Mouse (Mus musculus): ENCODE data around the gene Gm38119. TPM values are rescaled to one million over a fixed set of nuclear protein-coding genes. Genes with fewer than 3 reads are reported as not detected.
"Not testable (repeated sequence)": the region's sequence is repeated elsewhere in the genome, so short reads cannot be mapped to it uniquely, and the experiment has no call there.

Gene Gm38119
- polyA plus RNA-seq, 1 experiment from 2014 or later: not detected

- ATAC-seq (replicated peaks; ENCODE audit: insufficient number of reproducible peaks, insufficient read depth, low FRiP score, low read depth): not testable (repeated sequence)
- 63% methylated on average over 16 of the region's 16 CpGs for WGBS
Observed at GRCm38 (mm10) chr3:92689154-92689553, 49.7 kb downstream of the Gm38119 start.

More at GRCm38 (mm10) chr3:92689154-92689553, 49.7 kb downstream of the Gm38119 start:
- not testable (repeated sequence) for H3K27me3 ChIP-seq; H3K4me3 ChIP-seq; H3K9ac ChIP-seq; H3K27ac ChIP-seq; H3K4me1 ChIP-seq (replicated peaks); H3K4me2 ChIP-seq; H3K9me3 ChIP-seq (replicated peaks); H3K36me3 ChIP-seq

Other genes starting within 250 kb of the Gm38119 start
- gene Sprr4, start 238.6 kb downstream of the Gm38119 start, polyA plus RNA-seq (2015; fragmentation: Nextera tagmentation; extraction: Ambion mirVana): not detected in 2 replicates
- gene 2310046K23Rik, start 204.6 kb downstream of the Gm38119 start, polyA plus RNA-seq (2015; fragmentation: Nextera tagmentation; extraction: Ambion mirVana): not detected in 2 replicates
- gene Ivl, start 165.4 kb downstream of the Gm38119 start, polyA plus RNA-seq (2015; fragmentation: Nextera tagmentation; extraction: Ambion mirVana): 0.09 TPM in 1 of 2 replicates, not detected in the other
- not detected in 2 replicates for gene Smcp, start 150.1 kb downstream of the Gm38119 start, polyA plus RNA-seq (2015; fragmentation: Nextera tagmentation; extraction: Ambion mirVana)
- gene 2210017I01Rik, start 131.6 kb downstream of the Gm38119 start, polyA plus RNA-seq (2015; fragmentation: Nextera tagmentation; extraction: Ambion mirVana): not detected in 2 replicates
- not detected in 2 replicates for gene Lce6a, start 117.4 kb downstream of the Gm38119 start, polyA plus RNA-seq (2015; fragmentation: Nextera tagmentation; extraction: Ambion mirVana)
- not detected in 2 replicates for gene Lce1a1, start 90.8 kb downstream of the Gm38119 start, polyA plus RNA-seq (2015; fragmentation: Nextera tagmentation; extraction: Ambion mirVana)
- not detected in 2 replicates for gene Lce1b, start 82.2 kb downstream of the Gm38119 start, polyA plus RNA-seq (2015; fragmentation: Nextera tagmentation; extraction: Ambion mirVana)
- not detected in 2 replicates for gene Lce1a2, start 68.8 kb downstream of the Gm38119 start, polyA plus RNA-seq (2015; fragmentation: Nextera tagmentation; extraction: Ambion mirVana)
- not detected in 2 replicates for gene Lce1c, start 59.8 kb downstream of the Gm38119 start, polyA plus RNA-seq (2015; fragmentation: Nextera tagmentation; extraction: Ambion mirVana)
- not detected in 2 replicates for gene Lce1d, start 51.9 kb downstream of the Gm38119 start, polyA plus RNA-seq (2015; fragmentation: Nextera tagmentation; extraction: Ambion mirVana)
- gene Lce1e, start 30.0 kb downstream of the Gm38119 start, polyA plus RNA-seq (2015; fragmentation: Nextera tagmentation; extraction: Ambion mirVana): not detected in 2 replicates
- gene Lce1f, start 18.7 kb downstream of the Gm38119 start, polyA plus RNA-seq (2015; fragmentation: Nextera tagmentation; extraction: Ambion mirVana): not detected in 2 replicates
- not detected in 2 replicates for gene Lce1g, start 13.2 kb upstream of the Gm38119 start, polyA plus RNA-seq (2015; fragmentation: Nextera tagmentation; extraction: Ambion mirVana)
- not detected in 2 replicates for gene Lce1h, start 26.0 kb upstream of the Gm38119 start, polyA plus RNA-seq (2015; fragmentation: Nextera tagmentation; extraction: Ambion mirVana)
- not detected in 2 replicates for gene Lce1i, start 39.8 kb upstream of the Gm38119 start, polyA plus RNA-seq (2015; fragmentation: Nextera tagmentation; extraction: Ambion mirVana)
- not detected in 2 replicates for gene Lce1j, start 51.4 kb upstream of the Gm38119 start, polyA plus RNA-seq (2015; fragmentation: Nextera tagmentation; extraction: Ambion mirVana)
- gene Lce1k, start 68.8 kb upstream of the Gm38119 start, polyA plus RNA-seq (2015; fragmentation: Nextera tagmentation; extraction: Ambion mirVana): not detected in 2 replicates
- gene Kprp, start 88.2 kb upstream of the Gm38119 start, polyA plus RNA-seq (2015; fragmentation: Nextera tagmentation; extraction: Ambion mirVana): not detected in 2 replicates
- gene Lce1l, start 112.2 kb upstream of the Gm38119 start, polyA plus RNA-seq (2015; fragmentation: Nextera tagmentation; extraction: Ambion mirVana): not detected in 2 replicates
- not detected in 2 replicates for gene 2310050C09Rik, start 131.1 kb upstream of the Gm38119 start, polyA plus RNA-seq (2015; fragmentation: Nextera tagmentation; extraction: Ambion mirVana)
- not detected in 2 replicates for gene Lce3a, start 187.1 kb upstream of the Gm38119 start, polyA plus RNA-seq (2015; fragmentation: Nextera tagmentation; extraction: Ambion mirVana)
- gene Lce3b, start 193.9 kb upstream of the Gm38119 start, polyA plus RNA-seq (2015; fragmentation: Nextera tagmentation; extraction: Ambion mirVana): not detected in 2 replicates
- gene Lce3c, start 205.4 kb upstream of the Gm38119 start, polyA plus RNA-seq (2015; fragmentation: Nextera tagmentation; extraction: Ambion mirVana): not detected in 2 replicates
- not detected in 2 replicates for gene Lce3d, start 218.3 kb upstream of the Gm38119 start, polyA plus RNA-seq (2015; fragmentation: Nextera tagmentation; extraction: Ambion mirVana)
- not detected in 2 replicates for gene Lce3e, start 228.0 kb upstream of the Gm38119 start, polyA plus RNA-seq (2015; fragmentation: Nextera tagmentation; extraction: Ambion mirVana)

Data from heart, embryonic 15.5 days (tissue).